Mouse (Mus musculus) induced T-regulatory cell, adult 2 months (primary cell): ENCODE data around the gene Trim2.

Source experiments
- DNase-seq: peaks from one replicate; pipeline ENCODE4 v3.0.0-alpha.2; 2012; ENCODE audit warnings: low read depth

Gene Trim2

DNA sequence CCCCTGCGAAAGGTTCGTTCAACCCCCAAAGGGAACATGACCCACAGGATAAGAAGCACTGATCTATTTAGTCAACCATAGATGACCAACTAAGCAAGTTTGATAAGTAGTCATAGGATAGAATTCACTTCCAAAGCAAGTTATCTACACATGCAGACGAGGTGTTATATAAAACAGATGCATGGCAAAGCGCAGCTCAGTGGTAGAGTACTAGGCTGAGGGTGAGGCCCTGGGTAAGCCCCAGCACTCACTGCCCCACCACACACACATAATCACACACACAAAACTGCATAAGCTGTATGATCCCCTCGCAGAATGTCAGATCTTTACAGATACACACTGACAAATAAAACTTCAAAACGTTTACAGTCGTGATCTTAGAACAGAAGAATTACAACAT, 170.2 kb downstream of the Trim2 start:
- no peak for DNase-seq

DNA sequence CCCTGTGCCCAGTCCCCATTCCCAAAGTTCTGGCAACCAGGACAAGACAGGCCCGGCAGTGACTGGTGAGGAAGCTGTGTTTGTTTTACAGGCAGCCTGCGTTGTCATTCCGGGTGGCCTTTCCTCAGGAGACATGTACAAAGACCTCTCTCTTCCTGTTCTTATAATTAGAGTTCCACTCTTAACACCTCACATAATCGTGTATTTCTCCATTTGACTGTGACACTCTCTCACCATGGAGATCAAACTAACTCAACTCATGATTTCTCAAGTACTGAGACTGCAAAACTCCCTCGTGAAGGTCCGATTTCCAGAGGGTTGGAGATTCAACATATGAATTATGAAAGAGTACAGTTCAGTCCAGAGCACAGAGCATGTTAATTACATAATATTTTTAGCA, 170.7 kb downstream of the Trim2 start:
- DNase-seq = no peak

DNA sequence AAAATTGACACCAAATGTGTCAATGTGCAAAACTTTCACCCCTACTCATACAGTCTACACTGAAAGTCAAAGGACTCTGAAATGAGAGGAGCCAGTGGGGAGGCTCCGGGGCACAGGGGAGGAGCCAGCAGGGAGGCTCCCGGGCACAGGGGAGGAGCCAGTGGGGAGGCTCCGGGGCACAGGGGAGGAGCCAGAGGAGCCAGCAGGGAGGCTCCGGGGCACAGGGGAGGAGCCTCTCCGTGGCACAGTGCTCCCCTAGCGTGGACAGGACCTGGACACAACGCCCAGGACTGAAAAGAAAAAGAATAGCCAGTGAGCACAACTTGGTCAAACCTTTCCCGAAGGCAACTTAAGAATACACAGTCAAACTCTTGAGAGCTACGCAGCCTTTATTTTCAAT, 171.3 kb downstream of the Trim2 start:
- DNase-seq = peak; percentile 34

DNA sequence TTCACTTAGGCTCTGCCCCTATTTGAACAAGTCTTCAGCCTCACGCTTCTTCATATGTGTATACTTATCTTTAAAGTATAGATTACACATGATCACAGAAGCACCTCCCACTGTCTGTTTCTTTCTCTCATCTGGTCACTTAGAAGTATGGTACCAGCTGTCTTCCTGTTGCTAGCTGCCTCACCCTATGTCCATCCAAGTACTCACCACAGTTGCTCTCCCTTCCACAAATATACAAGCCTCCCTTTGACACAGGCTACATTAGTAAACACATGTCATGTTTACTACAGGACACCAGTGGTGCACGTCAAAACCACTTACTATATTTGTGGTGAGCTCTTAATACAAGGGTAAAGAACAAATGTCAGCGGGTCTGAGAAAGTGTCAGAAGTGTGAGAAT, 175.3 kb downstream of the Trim2 start:
- DNase-seq = no peak

DNA sequence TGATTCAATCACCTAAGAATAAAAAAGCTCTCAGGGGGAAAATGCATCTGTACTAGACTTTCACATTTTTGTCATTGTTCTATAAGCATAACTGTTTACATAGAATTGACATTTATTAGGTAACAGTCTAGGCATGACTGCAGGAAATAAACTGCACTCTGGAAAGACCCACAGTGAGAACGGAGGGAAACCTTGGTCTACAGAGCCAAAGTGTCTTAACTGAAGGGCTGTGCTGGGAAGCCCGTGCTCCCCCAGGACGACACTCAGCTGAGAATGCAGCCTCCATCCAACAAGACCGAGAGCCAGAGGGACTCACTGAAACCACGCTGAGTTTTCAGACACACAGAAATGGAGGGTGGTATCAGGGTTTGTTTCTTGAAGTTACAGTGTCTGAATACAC, 175.9 kb downstream of the Trim2 start:
- DNase-seq = no peak

DNA sequence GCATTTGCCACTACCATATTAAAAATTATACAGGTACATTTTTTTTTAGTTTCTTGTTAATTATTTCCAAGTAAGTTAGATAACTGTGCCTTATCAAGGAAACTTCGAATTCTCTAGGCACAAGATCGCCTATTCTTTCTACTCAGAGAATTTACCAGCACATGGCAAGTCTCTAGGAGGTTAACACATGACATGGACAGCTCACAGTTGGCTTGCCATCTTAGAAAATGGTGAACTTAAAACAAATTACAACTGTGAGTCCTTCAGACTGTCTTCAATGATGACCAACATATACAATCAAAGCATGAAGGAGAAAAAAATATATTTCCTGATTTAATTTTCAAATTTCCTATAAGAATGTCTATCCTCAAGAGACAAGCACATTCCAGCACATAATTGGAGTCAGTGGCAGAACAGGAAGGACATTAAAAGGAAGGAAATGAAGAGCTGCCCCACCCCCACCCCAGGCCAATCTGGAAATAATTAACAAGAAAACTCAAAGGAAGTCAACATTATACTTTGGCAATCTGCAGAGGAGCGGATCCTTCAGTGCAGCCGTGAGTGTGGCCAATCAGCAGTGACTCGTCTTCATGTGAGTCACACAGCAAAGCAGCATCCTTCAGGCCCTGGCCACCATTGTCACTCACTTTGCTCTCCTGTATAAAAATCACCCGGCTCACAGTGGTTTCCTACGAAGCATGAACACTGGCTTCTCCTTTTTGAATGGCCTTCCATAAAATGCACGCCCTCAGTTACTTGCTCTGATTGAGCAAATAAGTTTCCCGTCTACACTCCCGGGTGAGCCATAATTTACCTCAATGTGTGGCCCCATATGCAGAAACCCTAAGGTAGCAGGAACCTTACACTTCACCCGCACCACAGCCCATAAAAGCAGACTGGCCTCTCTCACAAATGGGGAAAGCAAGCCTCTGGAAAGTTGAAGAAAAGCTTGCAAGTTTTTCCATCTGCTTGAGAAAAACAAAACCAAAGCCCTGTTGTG, 177.5 kb downstream of the Trim2 start:
- DNase-seq = no peak

DNA sequence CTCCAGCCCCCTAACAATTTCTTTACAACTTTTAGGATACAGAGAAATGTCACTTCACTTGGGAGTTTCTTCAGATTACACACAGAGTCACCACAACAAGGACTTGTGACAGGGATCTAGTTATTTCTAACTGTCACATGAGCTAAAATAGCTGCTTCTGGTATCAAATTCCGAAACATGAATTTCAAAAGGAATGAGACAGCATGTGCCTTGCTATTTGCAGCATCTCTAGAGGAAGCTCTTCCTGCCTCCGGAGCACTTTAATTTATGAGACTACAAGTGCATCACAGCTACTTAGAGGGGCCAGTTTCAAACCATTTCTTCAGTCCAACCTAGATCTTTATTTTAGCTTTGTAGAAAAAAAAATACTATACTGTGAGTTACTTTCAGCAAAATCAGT, 179.2 kb downstream of the Trim2 start:
- DNase-seq = no peak

DNA sequence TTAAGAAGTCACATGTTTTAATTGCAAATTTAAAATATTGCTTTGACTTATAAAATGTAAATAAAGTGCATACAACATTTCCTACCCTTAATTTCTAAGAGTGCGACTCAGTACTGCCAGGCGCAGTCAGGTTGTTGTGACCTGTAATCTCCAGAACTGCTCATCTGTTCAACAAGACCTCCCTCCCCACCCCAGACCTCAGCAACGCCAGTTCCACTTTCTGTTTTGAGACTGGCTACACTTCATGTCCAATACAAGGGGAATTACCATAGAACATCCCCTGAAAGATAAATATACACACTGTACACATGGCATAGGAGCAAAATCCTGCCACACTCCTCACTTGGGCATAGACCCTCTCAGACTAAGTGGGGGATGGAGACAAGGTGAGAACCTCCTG, 180.0 kb downstream of the Trim2 start:
- peak; percentile 50 for DNase-seq

DNA sequence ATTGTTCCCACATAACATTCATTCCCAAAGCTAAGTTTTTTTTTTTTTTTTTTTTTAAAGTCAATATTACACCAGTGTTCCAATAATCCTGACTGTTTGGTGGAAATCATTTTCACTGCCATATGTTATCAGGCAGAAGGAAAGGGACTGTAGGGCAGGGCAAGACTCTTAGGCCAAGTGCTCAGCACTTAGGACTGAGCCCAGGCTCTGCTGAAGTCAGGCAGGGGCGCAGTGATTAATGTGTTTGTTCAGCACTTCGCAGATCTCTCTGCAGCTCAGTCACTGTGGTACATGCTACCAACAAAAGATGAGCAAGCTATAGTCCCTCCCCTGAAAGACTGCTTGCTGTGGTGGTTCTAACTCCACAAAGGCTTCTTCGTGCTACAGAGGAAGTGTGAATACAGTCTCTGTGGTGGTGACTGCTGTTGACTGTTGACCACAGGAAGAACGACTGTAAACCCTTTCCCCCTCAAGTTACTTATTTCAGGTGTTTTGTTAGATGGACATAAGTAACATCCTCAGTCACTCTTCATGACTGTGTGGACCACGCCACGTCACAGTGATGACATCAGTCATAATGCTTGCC, 180.9 kb downstream of the Trim2 start:
- peak; percentile 59 for DNase-seq

DNA sequence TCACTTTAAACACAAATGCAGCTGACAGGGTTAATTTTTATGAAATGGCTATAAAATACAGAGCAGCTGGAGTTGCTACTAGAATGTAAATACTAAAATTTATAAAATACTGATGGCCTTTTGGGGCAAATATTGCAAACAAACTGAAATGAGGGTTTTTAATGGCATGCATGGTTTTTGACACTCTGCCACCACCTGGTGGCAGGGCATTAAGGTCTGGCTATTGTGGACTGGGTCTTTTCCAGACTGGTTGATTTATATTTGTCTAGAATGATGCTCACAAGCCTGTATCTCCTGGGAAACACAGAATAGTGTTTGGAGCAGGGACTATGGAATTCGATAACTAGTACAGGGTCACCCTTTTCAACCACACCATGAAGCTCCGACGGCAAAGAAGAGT, 183.2 kb downstream of the Trim2 start:
- peak; percentile 70 for DNase-seq

DNA sequence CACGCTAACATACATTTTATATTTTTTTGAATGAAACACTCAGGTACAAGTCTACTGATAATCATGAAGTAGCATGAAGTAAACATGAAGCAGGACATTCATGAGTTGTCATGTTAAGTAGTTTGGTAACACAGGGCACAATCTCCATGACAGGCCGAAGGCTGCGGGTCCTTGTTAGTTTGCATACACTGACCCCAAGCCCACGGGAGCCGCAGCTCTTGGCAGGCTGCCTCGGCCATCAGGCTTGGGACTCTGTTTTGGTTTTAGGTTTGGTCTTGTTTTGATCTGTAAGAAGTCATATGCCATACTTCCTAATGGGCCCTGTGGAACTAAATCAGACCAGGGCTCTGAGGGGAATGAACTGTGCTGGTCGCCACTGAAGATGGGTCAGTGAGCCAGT, 188.0 kb downstream of the Trim2 start:
- DNase-seq = no peak

DNA sequence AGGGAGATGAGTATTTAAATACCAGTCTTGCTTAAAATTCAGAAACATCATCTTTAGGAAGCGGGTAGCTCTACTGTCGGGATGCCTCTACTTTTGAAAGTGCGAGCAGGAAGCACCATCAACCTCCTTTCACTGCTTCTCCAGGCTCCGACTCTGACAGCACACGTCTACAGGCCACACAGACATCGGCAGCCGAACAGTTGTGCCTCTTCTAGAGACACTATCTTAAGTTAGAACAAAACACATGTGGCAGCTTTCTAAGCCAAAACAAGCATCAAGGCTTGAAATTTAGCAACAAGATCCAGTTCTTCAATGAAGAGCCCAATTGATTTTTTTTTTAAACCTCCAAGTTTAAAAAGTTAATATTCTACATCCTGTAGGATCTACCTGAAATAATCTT, 188.5 kb downstream of the Trim2 start:
- no peak for DNase-seq
